Mouse (Mus musculus) liver, adult 2 months (tissue): Measurements from ENCODE around the gene Flnb. TPM values are rescaled to one million over a fixed set of nuclear protein-coding genes. Genes with fewer than 3 reads are reported as not detected.

ENCODE experiments used
- DNase-seq: peaks from one replicate; pipeline ENCODE4 v3.0.0-alpha.2; 2011; ENCODE audit warnings: low read depth, low spot score; ENCODE audit errors: extremely low read depth
- H3K27ac ChIP-seq: fragments of 200-500 bp; replicated peaks from 2 replicates; pipeline ENCODE4 v1.5.1; 2012; ENCODE audit warnings: low read depth, mild to moderate bottlenecking, control low read depth, inconsistent platforms, low read length; ENCODE audit not compliant: insufficient read depth
- H3K27me3 ChIP-seq: fragments of 200-500 bp; 2 replicates; pipeline ENCODE4 v1.6.1; 2012; ENCODE audit warnings: mild to moderate bottlenecking, moderate library complexity, low read length, inconsistent platforms; ENCODE audit not compliant: control insufficient read depth, insufficient read depth
- H3K36me3 ChIP-seq: fragments of 200-500 bp; 2 replicates; pipeline ENCODE4 v1.6.1; 2012; ENCODE audit warnings: low read length, inconsistent platforms; ENCODE audit not compliant: control insufficient read depth, insufficient read depth
- H3K4me1 ChIP-seq: fragments of 200-500 bp; 2 replicates; pipeline ENCODE4 v1.6.1; 2011; ENCODE audit warnings: low read length; ENCODE audit not compliant: control insufficient read depth, insufficient read depth
- H3K4me3 ChIP-seq: fragments of 200-500 bp; 2 replicates; pipeline ENCODE4 v1.5.1; 2011; ENCODE audit warnings: low read depth, mild to moderate bottlenecking, control low read depth, low read length, moderate library complexity; ENCODE audit not compliant: insufficient read depth
- H3K79me2 ChIP-seq: fragments of 200-500 bp; 2 replicates; pipeline ENCODE4 v1.6.1; 2012; ENCODE audit warnings: inconsistent platforms, mild to moderate bottlenecking, low read length, moderate library complexity; ENCODE audit not compliant: control insufficient read depth, insufficient read depth
- H3K9ac ChIP-seq: fragments of 200-500 bp; 2 replicates; pipeline ENCODE4 v1.6.1; 2012; ENCODE audit warnings: low read depth, mild to moderate bottlenecking, control low read depth, inconsistent platforms, low read length
- CTCF ChIP-seq: fragments of 200-500 bp; IDR thresholded peaks from 2 replicates; pipeline ENCODE4 v1.5.1; 2011; ENCODE audit warnings: low read depth, low read length, control low read depth
- POLR2A ChIP-seq: fragments of 200-500 bp; IDR thresholded peaks from 2 replicates; pipeline ENCODE4 v1.6.1; 2011; ENCODE audit warnings: low read length, control low read depth; ENCODE audit not compliant: insufficient read depth; ENCODE audit errors: extremely low read depth
- WGBS: fragments of 180-500 bp; shearing (Covaris S2); methylation state at CpG from one replicate; pipeline ENCODE4 v1.1.7; 2018; 5-methylcytosine and 5-hydroxymethylcytosine counted together
- polyA plus RNA-seq: library from polyadenylated mRNA; depleted of rRNA; stranded (reverse); fragments of >200 nt; gene quantifications from 2 replicates; pipeline ENCODE4 v1.2.3, GENCODE M21; 2012
- total RNA-seq: library from RNA; depleted of rRNA; stranded (reverse); fragments of >200 nt; gene quantifications from 2 replicates; pipeline ENCODE4 v1.2.3, GENCODE M21; 2014

The Flnb gene
- total and polyA plus RNA-seq, 2 experiments, result 15.9 to 27.8 TPM

DNA sequence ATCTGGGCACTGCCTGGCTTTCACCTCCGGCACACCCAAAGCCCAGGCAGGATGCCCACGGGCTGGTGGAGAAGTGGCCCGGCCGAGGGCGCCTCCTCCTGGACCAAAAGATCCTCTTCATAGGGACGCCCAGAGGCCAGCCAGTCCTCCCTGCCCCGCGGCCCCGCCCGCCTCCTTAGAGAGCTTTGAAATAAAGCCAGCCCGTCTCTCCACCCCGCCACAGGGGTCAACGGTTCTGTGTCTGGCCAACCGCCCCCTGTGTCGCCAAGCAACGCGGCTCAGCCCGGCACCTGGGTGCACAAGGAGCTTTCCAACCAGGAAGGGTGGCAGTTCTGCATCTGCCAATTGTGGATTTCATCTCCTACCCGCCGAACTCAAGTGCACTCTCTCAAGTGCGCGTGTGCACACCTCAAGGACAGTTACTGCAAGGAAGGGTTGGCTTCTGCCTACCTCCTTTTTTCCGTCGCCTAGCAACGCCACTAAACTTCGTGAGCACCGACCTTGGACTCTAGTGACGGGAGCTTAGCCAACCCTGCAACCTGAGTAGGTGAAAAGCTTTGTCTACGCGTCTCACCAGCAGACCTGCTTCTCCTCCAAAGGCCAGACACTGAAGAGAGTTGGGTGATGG, 26.1 kb upstream of the Flnb start, which contains the start of gene Gm26661:
TSS of gene Gm26661 (plus strand) at position 56 of the 628 bp plus-strand sequence.
- H3K9ac ChIP-seq, result no peak within 1 kb of the TSS
- peaks cover 4% of the 10 kb centered on the region for H3K4me1 ChIP-seq
- H3K4me3 ChIP-seq, result peak within 1 kb of the TSS; percentile 4; the same call in 1 of the 2 replicates
- no peaks in the 10 kb centered on the region for H3K79me2 ChIP-seq
- no peaks in the 10 kb centered on the region for H3K36me3 ChIP-seq
- H3K27me3 ChIP-seq, result no peaks in the 10 kb centered on the region
- peak; percentile 53 for DNase-seq
- TF ChIP-seq POLR2A (no peak), CTCF (peak; percentile 25; the same call in 1 of the 2 replicates)
- WGBS, result 4% methylated on average over 30 of the region's 30 CpGs
- H3K27ac ChIP-seq, result no peak within 1 kb of the TSS

DNA sequence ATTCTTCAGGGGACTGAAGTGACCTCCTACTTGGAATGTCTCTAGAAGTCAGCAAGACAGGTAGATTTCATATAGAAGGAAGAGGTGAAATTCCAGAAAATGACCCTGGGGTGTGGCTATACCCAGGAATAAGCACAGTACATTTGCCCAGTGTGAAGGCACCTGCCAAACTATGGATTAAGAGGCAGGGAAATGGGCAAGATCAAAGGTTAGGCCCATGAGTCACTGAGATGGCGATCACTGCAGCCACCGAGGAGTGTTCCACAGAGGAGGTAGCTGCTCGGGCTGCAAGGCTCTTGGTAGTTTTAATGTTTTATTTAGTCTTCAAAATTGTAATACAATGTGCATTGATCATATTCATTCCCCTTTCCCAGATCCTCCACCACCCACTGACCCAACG, 21.8 kb upstream of the Flnb start:
- no peak overlapping the region for H3K4me3 ChIP-seq
- H3K27me3 ChIP-seq, result no peaks in the 10 kb centered on the region
- no peak overlapping the region for H3K27ac ChIP-seq
- TF ChIP-seq POLR2A (no peak), CTCF (no peak)
- no peaks in the 10 kb centered on the region for H3K36me3 ChIP-seq
- H3K9ac ChIP-seq, result no peak overlapping the region
- H3K79me2 ChIP-seq, result no peaks in the 10 kb centered on the region
- DNase-seq, result no peak
- H3K4me1 ChIP-seq, result peaks cover 4% of the 10 kb centered on the region
- 86% methylated on average over 4 of the region's 4 CpGs for WGBS

DNA sequence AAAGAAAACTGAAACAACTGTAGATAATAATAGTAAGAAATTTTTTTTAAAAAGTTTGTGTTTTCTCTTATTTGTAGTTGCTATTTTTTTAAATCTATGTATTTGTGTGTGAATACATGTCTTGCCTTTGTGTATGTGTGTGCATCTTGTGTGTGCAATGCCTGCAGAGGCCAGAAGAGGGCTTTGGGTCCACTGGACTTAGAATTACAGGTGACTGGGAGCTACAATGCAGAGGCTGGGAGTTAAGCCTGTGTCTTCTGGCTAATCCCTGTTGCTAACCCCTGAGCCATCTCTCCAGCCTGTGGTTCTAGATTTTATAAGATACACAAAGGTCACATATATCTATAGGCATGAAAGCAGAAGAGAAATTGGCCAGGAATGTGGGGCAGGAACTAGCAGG, 17.1 kb upstream of the Flnb start:
- TF ChIP-seq POLR2A (no peak), CTCF (no peak)
- H3K27ac ChIP-seq, result no peak overlapping the region
- no peaks in the 10 kb centered on the region for H3K79me2 ChIP-seq
- H3K9ac ChIP-seq, result no peak overlapping the region
- H3K4me3 ChIP-seq, result no peak overlapping the region
- H3K27me3 ChIP-seq, result no peaks in the 10 kb centered on the region
- no peaks in the 10 kb centered on the region for H3K4me1 ChIP-seq
- no peak for DNase-seq
- no peaks in the 10 kb centered on the region for H3K36me3 ChIP-seq

DNA sequence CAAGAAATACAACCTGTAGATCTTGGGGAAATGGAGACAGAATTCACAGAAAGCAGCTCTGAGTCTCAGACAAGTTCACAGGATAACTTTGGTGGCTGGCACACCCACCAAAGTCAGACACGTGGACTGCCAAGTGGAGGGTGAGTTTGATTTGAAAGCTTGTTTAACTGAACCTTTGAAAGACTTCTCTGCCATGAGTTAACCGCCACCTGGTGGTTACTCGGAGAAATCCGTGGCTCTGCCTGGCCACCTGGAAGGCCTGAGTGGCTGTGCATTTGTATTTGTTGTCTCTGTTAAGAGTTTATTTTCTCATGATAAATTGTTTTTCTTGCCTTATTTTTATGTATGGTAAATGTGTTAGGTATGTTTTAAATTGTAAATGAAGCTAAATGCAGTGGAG, 15.9 kb upstream of the Flnb start:
- Histone ChIP-seq H3K27ac (no peak overlapping the region), H3K9ac (no peak overlapping the region), H3K36me3 (no peaks in the 10 kb centered on the region)

DNA sequence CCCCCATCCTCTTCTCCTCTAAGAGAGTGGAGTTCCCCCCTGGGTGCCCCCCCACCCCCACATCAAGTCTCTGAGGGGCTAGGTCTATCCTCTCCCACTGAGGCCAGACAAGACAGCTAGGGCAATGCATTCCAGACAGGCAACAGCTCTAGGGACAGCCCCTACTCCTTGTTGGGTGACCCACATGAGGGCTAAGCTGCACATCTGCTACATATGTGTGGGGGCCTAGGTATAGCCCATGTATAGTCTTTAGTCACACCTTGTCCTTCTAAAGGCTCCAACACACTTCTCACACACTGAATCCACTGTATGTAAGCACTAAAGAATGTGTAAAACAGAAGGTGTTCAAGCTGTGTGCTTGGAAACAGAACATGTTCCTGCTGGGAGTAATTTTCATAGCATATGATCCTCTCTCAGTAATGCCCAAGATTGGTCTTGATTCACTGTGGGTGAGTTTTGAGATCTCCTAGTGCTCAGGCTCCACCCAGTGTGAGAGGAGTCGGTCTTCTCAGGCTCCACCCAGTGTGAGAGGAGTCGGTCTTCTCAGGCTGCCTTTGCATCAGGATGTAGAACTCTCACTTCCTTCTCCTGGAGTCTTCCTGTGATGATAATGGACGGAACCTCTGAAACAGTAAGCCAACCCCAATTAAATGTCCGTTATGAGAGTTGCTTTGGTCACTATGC, 13.7 kb upstream of the Flnb start:
- Histone ChIP-seq H3K36me3 (no peaks in the 10 kb centered on the region), H3K27me3 (no peaks in the 10 kb centered on the region), H3K9ac (no peak overlapping the region), H3K79me2 (no peaks in the 10 kb centered on the region), H3K27ac (no peak overlapping the region), H3K4me1 (no peaks in the 10 kb centered on the region), H3K4me3 (no peak overlapping the region)
- DNase-seq, result no peak
- 59% methylated on average over 4 of the region's 4 CpGs for WGBS
- TF ChIP-seq CTCF (no peak), POLR2A (no peak)

More for the DNA sequence above, 15.9 kb upstream of the Flnb start:
- H3K4me1 ChIP-seq, result no peaks in the 10 kb centered on the region
- 7% methylated on average over 4 of the region's 4 CpGs for WGBS
- peak; percentile 67 for TF ChIP-seq CTCF
- TF ChIP-seq POLR2A, result no peak
- no peaks in the 10 kb centered on the region for H3K27me3 ChIP-seq
- peak; percentile 21 for DNase-seq
- H3K79me2 ChIP-seq, result no peaks in the 10 kb centered on the region
- no peak overlapping the region for H3K4me3 ChIP-seq

DNA sequence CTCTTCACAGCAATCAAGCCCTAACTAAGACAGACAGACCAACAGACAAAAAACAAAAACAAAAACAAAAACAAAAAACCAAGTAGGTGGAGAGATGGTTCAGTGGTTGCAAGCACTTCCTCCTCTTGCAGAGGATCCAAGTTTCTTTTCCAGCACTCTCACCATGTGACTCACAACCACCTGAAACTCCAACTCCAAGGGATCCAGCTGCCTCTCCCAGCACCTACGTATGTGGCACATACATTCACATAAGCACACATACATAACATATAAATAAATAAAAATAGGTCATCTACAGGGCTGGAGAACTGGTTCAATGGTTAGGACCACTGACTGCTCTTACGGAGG, 13.2 kb upstream of the Flnb start:
- DNase-seq, result no peak
- Histone ChIP-seq H3K9ac (no peak overlapping the region), H3K36me3 (no peaks in the 10 kb centered on the region), H3K79me2 (no peaks in the 10 kb centered on the region), H3K4me1 (no peaks in the 10 kb centered on the region; the same call in 1 of the 2 replicates), H3K4me3 (no peak overlapping the region), H3K27me3 (no peaks in the 10 kb centered on the region), H3K27ac (no peak overlapping the region)
- TF ChIP-seq CTCF (no peak), POLR2A (no peak)
- WGBS, result 94% methylated on average over 2 of the region's 2 CpGs
